Mouse (Mus musculus) kidney, adult 2 months (tissue): ENCODE data around the gene Jmjd6.

Experiments
- CTCF ChIP-seq: fragments of 200-500 bp; conservative IDR thresholded peaks from 2 replicates; pipeline ENCODE4 v1.5.1; 2011; ENCODE audit warnings: low read depth, mild to moderate bottlenecking, control low read depth, low read length, moderate library complexity, mixed read lengths; ENCODE audit not compliant: insufficient read depth, insufficient read length
- POLR2A ChIP-seq: fragments of 200-500 bp; IDR thresholded peaks from one replicate; pipeline ENCODE4 v1.6.1; 2011; ENCODE audit warnings: low read depth, low read length, control low read depth

- TF ChIP-seq POLR2A (no peak), CTCF (no peak)
These were observed 15.6 kb downstream of the Jmjd6 start, which contains the start of gene Mxra7 for GRCm38 (mm10) chr11:116827534-116828165.
